20 mouse cellular contexts compared by ENCODE assay signal in the genomic region with DNA sequence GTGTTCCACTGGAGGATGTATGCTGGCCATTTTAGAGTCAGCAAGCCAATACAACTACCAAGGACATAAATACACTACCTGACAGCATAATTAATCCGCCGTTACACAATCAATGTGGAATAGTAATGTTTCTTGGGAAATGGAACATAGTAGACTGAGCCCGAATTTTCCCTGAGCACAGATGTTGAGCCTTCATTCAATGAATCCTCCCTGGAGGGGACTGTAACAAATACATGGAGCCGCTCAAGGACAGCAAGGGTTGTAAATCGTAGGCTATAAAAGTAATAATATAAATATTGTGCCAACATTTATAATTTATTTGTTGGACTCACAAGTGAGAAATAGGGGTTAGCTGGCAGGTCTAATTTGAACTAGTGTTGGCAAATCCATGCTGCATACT.
"Had no signal": no experiment of that assay in that cellular context is flagged by ENCODE, and none has a peak within 500 bp of the region (broad histone marks: within the 10 kb centered on the region; RNA-seq: fewer than 3 reads in every experiment).

No protein-coding gene starts in this region.

- H3K4me1 ChIP-seq: heart, embryonic 10.5 days; heart, embryonic 12.5 days; hindbrain, embryonic 13.5 days; hindbrain, embryonic 15.5 days; limb, embryonic 13.5 days; limb, embryonic 15.5 days; liver, embryonic 12.5 days had no signal

- H3K36me3 ChIP-seq: heart, embryonic 10.5 days; heart, embryonic 12.5 days; hindbrain, embryonic 13.5 days; hindbrain, embryonic 15.5 days; limb, embryonic 13.5 days; limb, embryonic 15.5 days; liver, embryonic 12.5 days had no signal

- H3K4me3 ChIP-seq: heart, embryonic 10.5 days; heart, embryonic 12.5 days; hindbrain, embryonic 13.5 days; hindbrain, embryonic 15.5 days; limb, embryonic 13.5 days; limb, embryonic 15.5 days; liver, embryonic 12.5 days had no signal

- H3K4me2 ChIP-seq: heart, embryonic 12.5 days; hindbrain, embryonic 13.5 days; hindbrain, embryonic 15.5 days; limb, embryonic 13.5 days; limb, embryonic 15.5 days; liver, embryonic 12.5 days had no signal

- H3K27me3 ChIP-seq: heart, embryonic 12.5 days; hindbrain, embryonic 13.5 days; hindbrain, embryonic 15.5 days; limb, embryonic 13.5 days; limb, embryonic 15.5 days; liver, embryonic 12.5 days had no signal

- H3K9ac ChIP-seq: heart, embryonic 12.5 days; hindbrain, embryonic 13.5 days; hindbrain, embryonic 15.5 days; limb, embryonic 13.5 days; limb, embryonic 15.5 days; liver, embryonic 12.5 days had no signal

- DNase-seq: gastrocnemius, postnatal 14 days; gastrocnemius, postnatal 36 days; heart, adult 18-20 months; heart, postnatal 10 days; kidney, adult 11 months; kidney, adult 8-10 months; kidney, postnatal 14 days; kidney, postnatal 36 days; layer of hippocampus, adult 9-11 months; layer of hippocampus, postnatal 36 days; left cerebral cortex, postnatal 4 days had no signal

- H3K9me3 ChIP-seq: heart, embryonic 10.5 days; heart, embryonic 12.5 days; hindbrain, embryonic 13.5 days; hindbrain, embryonic 15.5 days; limb, embryonic 13.5 days; limb, embryonic 15.5 days; liver, embryonic 12.5 days had no signal

- ATAC-seq: hindbrain, postnatal 0 days; intestine, embryonic 16.5 days; liver, embryonic 12.5 days had no signal

- H3K27ac ChIP-seq: heart, embryonic 10.5 days; hindbrain, embryonic 13.5 days; hindbrain, embryonic 15.5 days; hindbrain, postnatal 0 days; limb, embryonic 13.5 days; limb, embryonic 15.5 days; liver, embryonic 12.5 days had no signal
